Mouse (Mus musculus) bone marrow, adult 2 months (tissue): ENCODE data around the gene Fbxl13.

ENCODE experiments used
- CTCF ChIP-seq: fragments of 200-500 bp; IDR thresholded peaks from 2 replicates; pipeline ENCODE4 v1.5.1; 2011; ENCODE audit warnings: low read length, control low read depth; ENCODE audit not compliant: control insufficient read depth, insufficient read depth
- POLR2A ChIP-seq: fragments of 200-500 bp; IDR thresholded peaks from 2 replicates; pipeline ENCODE4 v1.6.1; 2011; ENCODE audit warnings: low read depth, mild to moderate bottlenecking, control low read depth, low read length, borderline replicate concordance; ENCODE audit not compliant: control insufficient read depth

GRCm38 (mm10) chr5:21610996-21611395 lies 34.4 kb downstream of the Fbxl13 start:
- no peak for TF ChIP-seq CTCF
- no peak for TF ChIP-seq POLR2A
